Mouse (Mus musculus) midbrain, embryonic 12.5 days (tissue): ENCODE measurements around the gene Slc28a2. TPM values are rescaled to one million over a fixed set of nuclear protein-coding genes. Genes with fewer than 3 reads are reported as not detected.
A peak's percentile ranks its signal among the peaks of the same experiment; 100 is the strongest.
"Not testable (repeated sequence)": the region's sequence is repeated elsewhere in the genome, so short reads cannot be mapped to it uniquely, and the experiment has no call there.

ENCODE experiments used
- ATAC-seq: fragments of 200-750 bp; cut with Nextera tagmentation; 2 replicates; pipeline ENCODE4 v1.8.0; 2017; ENCODE audit warnings: low read depth, moderate TSS enrichment, moderate library complexity; ENCODE audit not compliant: low FRiP score
- H3K27ac ChIP-seq: fragments of 300-500 bp; sonication (generic); replicated peaks from 2 replicates; pipeline ENCODE4 v1.5.1; 2016; ENCODE audit warnings: mild to moderate bottlenecking
- H3K27me3 ChIP-seq: fragments of 300-500 bp; sonication (generic); 2 replicates; pipeline ENCODE4 v1.6.1; 2016; ENCODE audit warnings: mild to moderate bottlenecking
- H3K36me3 ChIP-seq: fragments of 300-500 bp; sonication (generic); 2 replicates; pipeline ENCODE4 v1.6.1; 2016
- H3K4me1 ChIP-seq: fragments of 300-500 bp; sonication (generic); 2 replicates; pipeline ENCODE4 v1.6.1; 2016
- H3K4me2 ChIP-seq: fragments of 300-500 bp; sonication (generic); replicated peaks from 2 replicates; pipeline ENCODE4 v1.6.1; 2016; ENCODE audit warnings: mild to moderate bottlenecking, moderate library complexity
- H3K4me3 ChIP-seq: fragments of 300-500 bp; sonication (generic); 2 replicates; pipeline ENCODE4 v1.5.1; 2016; ENCODE audit warnings: mild to moderate bottlenecking
- H3K9ac ChIP-seq: fragments of 300-500 bp; sonication (generic); replicated peaks from 2 replicates; pipeline ENCODE4 v1.6.1; 2016; ENCODE audit warnings: mild to moderate bottlenecking, moderate library complexity
- H3K9me3 ChIP-seq: fragments of 300-500 bp; sonication (generic); 2 replicates; pipeline ENCODE4 v1.6.1; 2016; ENCODE audit warnings: mild to moderate bottlenecking
- WGBS: fragments of 180-500 bp; shearing (Covaris S2); methylation state at CpG from one replicate; pipeline ENCODE4 v1.1.7; 2016; 5-methylcytosine and 5-hydroxymethylcytosine counted together
- polyA plus RNA-seq: library from polyadenylated mRNA; unstranded; fragments of >200 nt; fragmentation: Nextera tagmentation; extraction: Ambion mirVana; gene quantifications from 2 replicates; pipeline ENCODE4 v1.2.1, GENCODE M21; 2016

Slc28a2 gene
- polyA plus RNA-seq, 1 experiment from 2014 or later, result not detected

DNA sequence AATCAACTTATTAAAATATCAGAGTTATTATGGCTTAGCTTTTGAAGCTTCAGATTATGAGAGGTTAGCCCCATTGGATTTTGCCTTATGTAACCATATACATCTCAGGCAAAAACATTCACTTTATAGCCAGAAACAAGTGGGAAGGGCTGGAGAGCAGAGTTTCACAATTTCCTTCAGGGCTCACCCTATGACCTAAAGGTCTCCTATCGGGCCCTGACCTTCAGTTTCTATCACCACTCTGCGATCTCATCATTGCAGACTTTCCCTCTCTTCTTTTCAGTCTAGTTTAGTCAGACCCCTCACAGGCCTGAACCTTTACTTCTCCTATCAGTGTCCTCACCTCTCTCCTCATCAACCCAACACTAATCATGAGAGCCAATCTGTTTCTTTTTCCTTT, 18.7 kb upstream of the Slc28a2 start:
- WGBS, result 97% methylated on average over 2 of the region's 2 CpGs

DNA sequence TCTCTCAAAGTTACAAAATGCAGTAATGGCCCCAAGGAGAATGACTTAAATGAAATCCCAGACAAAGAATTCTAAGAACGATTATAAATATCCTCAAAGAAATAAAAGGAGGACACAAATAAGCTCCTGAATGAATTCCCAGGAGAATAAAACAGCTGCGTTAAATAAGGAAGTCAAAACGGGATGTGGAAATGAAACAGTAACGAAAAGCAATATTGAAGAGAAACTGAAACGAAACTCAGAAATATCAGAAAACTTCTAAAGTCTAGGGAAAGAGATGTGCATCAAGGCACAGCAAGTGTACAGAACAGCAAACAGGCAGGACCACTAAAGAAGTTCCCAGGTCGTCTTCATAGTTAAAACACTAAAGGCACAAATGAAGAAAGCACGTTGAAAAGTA, 17.3 kb upstream of the Slc28a2 start:
- Histone ChIP-seq H3K4me2 (no peak overlapping the region), H3K4me1 (no peaks in the 10 kb centered on the region), H3K9ac (no peak overlapping the region), H3K9me3 (no peaks in the 10 kb centered on the region), H3K27me3 (no peaks in the 10 kb centered on the region), H3K36me3 (no peaks in the 10 kb centered on the region), H3K27ac (no peak overlapping the region), H3K4me3 (no peak overlapping the region)
- 87% methylated on average over 7 of the region's 7 CpGs for WGBS
- no peak for ATAC-seq

More for the DNA sequence above, 18.7 kb upstream of the Slc28a2 start:
- Histone ChIP-seq H3K9ac (no peak overlapping the region), H3K4me1 (no peaks in the 10 kb centered on the region), H3K4me3 (no peak overlapping the region), H3K27me3 (no peaks in the 10 kb centered on the region), H3K27ac (no peak overlapping the region), H3K9me3 (no peaks in the 10 kb centered on the region), H3K36me3 (no peaks in the 10 kb centered on the region), H3K4me2 (no peak overlapping the region)
- no peak for ATAC-seq

DNA sequence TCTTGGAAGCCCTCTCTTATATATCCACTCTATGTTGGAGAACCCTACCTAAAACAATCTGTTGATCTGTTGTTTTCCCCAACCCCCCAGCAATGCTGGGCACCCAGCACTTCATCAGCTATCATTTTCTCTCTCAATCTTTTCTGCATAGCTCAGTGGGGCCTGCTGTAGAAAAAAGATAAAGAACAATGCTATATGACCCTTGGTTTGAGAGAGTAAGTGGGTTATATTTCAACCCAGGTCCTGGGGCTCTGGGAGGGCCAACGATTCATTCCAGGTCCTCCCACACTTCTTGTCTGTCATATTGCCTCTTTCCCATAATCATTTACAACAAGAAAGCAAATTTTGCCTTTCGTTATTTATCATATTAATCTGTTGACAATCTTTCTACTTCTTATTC, 368 bp downstream of the Slc28a2 start:
- not testable (repeated sequence) for ATAC-seq, H3K9me3 ChIP-seq, H3K4me2 ChIP-seq, H3K9ac ChIP-seq, H3K27me3 ChIP-seq, H3K4me1 ChIP-seq, H3K27ac ChIP-seq, H3K36me3 ChIP-seq, H3K4me3 ChIP-seq
- 85% methylated on average over 2 of the region's 2 CpGs for WGBS

DNA sequence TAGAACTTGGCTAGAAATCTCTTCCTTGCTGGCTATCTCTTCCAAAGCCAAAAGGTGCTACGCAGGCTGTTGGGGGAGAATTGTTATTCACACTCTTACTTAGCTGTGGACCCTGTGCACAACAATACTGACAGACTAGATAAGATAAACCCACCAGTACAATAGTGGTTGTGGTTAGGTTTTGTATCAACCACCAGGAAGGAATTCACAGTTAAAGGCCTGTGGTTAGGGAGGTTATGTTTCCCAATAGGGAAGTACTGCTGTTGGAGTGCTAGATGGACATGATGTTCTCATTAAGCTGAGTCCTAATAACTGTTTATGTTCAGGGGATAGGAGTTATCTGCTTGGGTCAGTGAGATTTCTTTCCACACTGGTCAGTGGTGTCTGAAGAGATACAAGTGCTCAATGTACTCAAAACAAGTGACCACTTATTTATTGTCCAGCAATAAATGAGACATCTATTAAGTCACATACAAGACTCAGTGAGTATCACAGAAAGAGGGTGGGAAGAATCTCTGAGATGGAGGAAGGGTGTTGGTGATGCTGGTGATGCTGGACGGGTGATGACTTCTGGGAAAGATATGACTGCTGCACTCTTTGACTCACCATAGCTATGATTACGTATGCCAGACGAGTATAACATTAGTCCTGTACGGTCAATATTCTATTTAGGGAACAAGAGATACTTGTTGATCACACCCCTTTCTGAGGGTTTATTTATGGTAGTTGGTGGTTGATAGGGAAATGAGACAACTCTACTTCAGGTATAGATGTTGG, 12.6 kb downstream of the Slc28a2 start:
- H3K4me2 ChIP-seq, ATAC-seq: not testable (repeated sequence)

DNA sequence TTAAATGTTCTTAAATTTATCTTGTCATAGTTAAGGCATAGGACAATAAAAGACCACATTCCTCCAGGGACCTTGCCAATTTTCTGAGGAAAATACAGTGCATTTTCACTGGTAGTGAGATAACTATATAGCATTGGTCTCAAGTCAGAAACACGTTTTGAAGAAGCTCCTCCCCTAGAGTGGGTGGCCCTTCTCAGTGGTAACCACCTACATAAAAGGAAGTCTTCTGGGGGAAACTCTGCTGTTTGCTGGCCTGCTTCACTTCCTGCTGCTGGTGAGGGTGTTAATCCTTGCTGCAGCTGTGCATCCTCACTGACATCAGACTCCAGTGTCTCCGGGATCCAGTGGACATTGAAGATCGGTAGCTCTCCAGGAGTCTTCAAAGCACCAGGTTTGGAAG, 14.2 kb downstream of the Slc28a2 start:
- not testable (repeated sequence) for H3K4me1 ChIP-seq, H3K27ac ChIP-seq, H3K9ac ChIP-seq, ATAC-seq, H3K4me2 ChIP-seq, H3K36me3 ChIP-seq, H3K9me3 ChIP-seq, H3K27me3 ChIP-seq, H3K4me3 ChIP-seq
- WGBS, result 73% methylated on average over 2 of the region's 3 CpGs

More for the DNA sequence above, 12.6 kb downstream of the Slc28a2 start:
- not testable (repeated sequence) for H3K9ac ChIP-seq, H3K36me3 ChIP-seq, H3K27me3 ChIP-seq, H3K9me3 ChIP-seq, H3K4me3 ChIP-seq, H3K27ac ChIP-seq, H3K4me1 ChIP-seq
- WGBS, result 91% methylated on average over 5 of the region's 5 CpGs

DNA sequence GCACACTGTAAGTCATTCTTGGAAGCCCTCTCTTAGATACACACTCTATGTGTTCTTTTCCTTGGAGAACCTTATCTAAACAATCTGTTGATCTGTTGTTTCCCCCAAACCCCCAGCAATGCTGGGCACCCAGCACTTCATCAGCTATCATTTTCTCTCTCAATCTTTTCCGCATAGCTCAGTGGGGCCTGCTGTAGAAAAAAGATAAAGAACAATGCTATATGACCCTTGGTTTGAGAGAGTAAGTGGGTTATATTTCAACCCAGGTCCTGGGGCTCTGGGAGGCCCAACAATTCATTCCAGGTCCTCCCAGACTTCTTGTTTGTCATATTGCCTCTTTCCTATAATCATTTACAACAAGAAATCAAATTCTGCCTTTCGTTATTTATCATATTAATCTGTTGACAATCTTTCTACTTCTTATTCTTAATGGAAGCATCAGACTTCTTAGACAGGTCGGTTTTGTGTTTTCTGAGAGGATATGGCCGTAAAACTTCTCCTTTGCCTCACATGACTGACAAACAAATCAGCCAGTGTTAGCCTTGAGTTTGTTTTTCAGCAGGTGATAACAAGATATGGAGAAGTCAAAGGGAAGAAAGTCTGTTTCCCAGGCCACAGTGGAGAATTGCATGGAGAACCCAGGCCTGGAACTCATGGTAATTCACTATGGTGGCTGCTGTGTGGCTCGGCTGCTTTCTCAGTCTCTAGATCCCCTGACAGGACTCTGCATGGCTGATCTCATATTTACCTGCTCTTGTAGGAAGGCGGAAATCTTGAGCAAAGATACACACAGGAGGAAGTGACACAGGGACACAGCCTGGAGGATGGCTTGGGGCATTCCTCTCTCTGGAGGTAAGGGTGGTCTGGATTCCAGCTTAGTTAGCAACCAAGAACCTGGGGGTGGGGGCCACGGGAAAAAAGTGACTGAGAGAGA, 15.0 kb downstream of the Slc28a2 start:
- H3K4me2 ChIP-seq, result no peak overlapping the region
- H3K27me3 ChIP-seq, result no peaks in the 10 kb centered on the region
- H3K4me1 ChIP-seq, result no peaks in the 10 kb centered on the region
- no peak overlapping the region for H3K27ac ChIP-seq
- no peaks in the 10 kb centered on the region for H3K9me3 ChIP-seq
- H3K9ac ChIP-seq, result no peak overlapping the region
- no peak for ATAC-seq
- no peak overlapping the region for H3K4me3 ChIP-seq
- H3K36me3 ChIP-seq, result no peaks in the 10 kb centered on the region
- 86% methylated on average over 7 of the region's 7 CpGs for WGBS

DNA sequence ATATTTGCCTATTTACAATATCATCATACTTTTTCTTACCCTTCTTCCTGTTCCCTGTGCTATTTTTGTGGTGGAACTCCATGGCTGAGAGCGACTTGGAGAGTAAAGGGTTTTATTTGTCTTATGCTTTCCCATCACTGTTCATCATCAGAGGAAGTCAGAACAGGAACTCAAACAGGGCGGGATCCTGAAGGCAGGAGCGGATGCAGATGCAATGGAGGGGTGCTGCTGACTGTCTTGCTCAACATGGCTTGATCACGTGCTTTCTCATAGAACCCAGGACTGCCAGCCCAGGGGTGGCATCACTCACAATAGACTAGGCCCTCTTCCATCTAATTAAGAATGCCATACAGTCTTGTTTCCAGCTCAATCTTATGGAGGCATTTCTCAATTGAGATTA, 24.1 kb downstream of the Slc28a2 start:
- ATAC-seq, result no peak
- H3K9ac ChIP-seq, result no peak overlapping the region
- H3K4me1 ChIP-seq, result no peaks in the 10 kb centered on the region
- H3K27ac ChIP-seq, result no peak overlapping the region
- H3K36me3 ChIP-seq, result no peaks in the 10 kb centered on the region
- no peaks in the 10 kb centered on the region for H3K9me3 ChIP-seq
- no peak overlapping the region for H3K4me2 ChIP-seq
- H3K27me3 ChIP-seq, result no peaks in the 10 kb centered on the region
- no peak overlapping the region for H3K4me3 ChIP-seq
- 86% methylated on average over 4 of the region's 4 CpGs for WGBS

DNA sequence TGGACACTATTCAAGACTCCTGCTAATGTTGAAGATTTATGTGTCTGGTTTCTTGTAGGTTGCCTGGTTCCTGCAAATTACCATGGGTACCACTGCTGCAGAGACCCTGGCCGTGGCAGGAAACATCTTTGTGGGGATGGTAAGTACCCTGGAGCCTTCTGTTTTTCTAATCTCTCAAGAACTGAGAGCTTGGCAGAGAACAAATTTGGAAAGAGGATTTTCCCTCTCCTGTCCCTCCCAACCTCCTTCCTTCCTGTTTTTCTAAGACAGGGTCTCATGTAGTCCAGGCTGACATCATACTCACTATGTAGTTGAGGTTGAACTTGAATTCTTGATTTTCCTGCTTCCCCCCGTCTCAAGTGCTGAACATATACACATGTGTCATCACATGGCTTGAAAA, 26.1 kb downstream of the Slc28a2 start:
- Histone ChIP-seq H3K27ac (no peak overlapping the region), H3K27me3 (no peaks in the 10 kb centered on the region), H3K9me3 (no peaks in the 10 kb centered on the region), H3K9ac (no peak overlapping the region), H3K4me3 (no peak overlapping the region), H3K4me1 (no peaks in the 10 kb centered on the region), H3K4me2 (no peak overlapping the region), H3K36me3 (no peaks in the 10 kb centered on the region)
- ATAC-seq, result no peak
- 76% methylated on average over 2 of the region's 2 CpGs for WGBS

DNA sequence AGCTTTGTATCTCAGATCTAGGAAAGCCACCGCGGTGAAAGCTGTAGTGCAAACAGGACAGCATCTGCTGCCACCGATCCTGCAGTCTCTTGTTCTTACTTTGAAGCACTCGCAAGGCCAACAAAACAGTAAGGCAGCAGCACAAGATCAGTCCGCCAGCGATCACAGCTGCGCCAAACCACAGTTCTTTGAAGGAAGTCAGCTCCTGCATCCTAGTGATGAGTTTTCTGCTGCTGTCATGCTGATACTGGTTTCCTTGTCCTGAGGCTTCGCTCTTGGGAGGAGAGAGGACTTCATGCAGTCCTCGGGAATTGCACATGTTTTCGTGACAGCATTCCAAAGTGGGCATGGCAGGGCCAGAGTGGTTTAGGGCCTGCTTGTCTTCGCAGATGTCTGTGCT, 40.6 kb downstream of the Slc28a2 start:
- Histone ChIP-seq H3K4me2 (peak overlapping the region; percentile 83), H3K9ac (peak overlapping the region; percentile 64), H3K4me1 (peaks cover 6% of the 10 kb centered on the region), H3K4me3 (peak overlapping the region; percentile 53), H3K27me3 (0 out of 2 replicates have a peak, but pooled peaks cover 8% of the 10 kb centered on the region), H3K36me3 (no peaks in the 10 kb centered on the region), H3K9me3 (no peaks in the 10 kb centered on the region), H3K27ac (no peak overlapping the region)
- ATAC-seq, result no peak
- WGBS, result 35% methylated on average over 11 of the region's 11 CpGs

DNA sequence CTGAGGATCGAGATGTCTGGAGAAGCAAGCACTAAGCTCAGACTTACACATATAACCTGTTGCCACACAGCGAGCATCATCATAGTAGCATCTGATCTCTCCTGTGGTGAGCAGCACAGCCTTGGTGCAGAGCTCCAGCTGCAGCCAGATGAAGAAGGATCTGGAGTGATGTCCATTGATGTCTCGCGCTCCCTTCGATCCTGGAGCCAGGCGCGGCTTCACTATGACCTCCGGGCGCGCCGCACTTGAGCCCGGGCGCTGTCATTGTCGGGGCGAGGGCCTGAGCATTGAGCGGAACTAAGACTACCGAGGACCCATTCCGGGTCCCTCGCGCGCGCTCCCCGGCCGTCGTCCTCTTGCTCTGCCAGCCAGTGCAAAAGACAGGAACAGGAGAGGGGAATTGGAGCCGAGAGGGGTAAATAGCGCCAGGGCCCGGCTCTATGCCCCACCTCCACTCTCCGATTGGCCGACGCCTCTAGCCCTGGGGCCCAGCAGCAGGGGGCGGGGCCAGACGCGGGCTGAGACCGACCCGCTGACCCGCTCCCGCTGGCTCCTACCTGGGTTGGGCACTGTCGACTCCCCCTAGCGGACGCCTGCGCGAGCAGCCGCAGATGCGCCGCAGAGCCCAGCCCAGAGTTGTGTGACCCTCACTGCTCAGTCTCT, 41.2 kb downstream of the Slc28a2 start:
- no peaks in the 10 kb centered on the region for H3K9me3 ChIP-seq

DNA sequence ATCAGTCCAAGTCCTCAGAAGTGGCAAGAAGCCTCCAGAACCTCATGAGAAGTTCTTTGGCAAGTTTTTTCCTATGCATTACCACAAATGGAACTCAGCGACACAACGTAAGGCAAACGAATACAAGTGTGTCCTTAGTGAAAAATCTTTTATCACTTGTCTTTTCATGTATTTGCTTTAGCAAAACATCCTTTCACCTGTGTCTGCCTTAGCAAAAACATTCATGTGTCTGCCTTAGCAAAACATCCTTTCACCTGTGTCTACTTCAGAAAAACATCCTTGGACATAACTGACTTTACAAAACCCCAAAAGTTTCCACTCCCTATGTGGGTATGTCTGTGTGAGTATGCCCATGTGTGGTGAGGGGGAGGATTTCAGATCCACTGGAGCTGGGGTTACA, 42.9 kb downstream of the Slc28a2 start:
- peaks cover 6% of the 10 kb centered on the region for H3K4me1 ChIP-seq
- H3K36me3 ChIP-seq, result no peaks in the 10 kb centered on the region
- no peak overlapping the region for H3K4me2 ChIP-seq
- H3K9me3 ChIP-seq, result no peaks in the 10 kb centered on the region
- 0 out of 2 replicates have a peak, but pooled peaks cover 8% of the 10 kb centered on the region for H3K27me3 ChIP-seq
- 95% methylated on average over 3 of the region's 3 CpGs for WGBS
- H3K4me3 ChIP-seq, result no peak overlapping the region
- no peak for ATAC-seq
- no peak overlapping the region for H3K27ac ChIP-seq
- no peak overlapping the region for H3K9ac ChIP-seq

More for the DNA sequence above, 41.2 kb downstream of the Slc28a2 start:
- peak; percentile 100 for ATAC-seq
- peak overlapping the region; percentile 53 for H3K4me3 ChIP-seq
- H3K27ac ChIP-seq, result no peak overlapping the region
- peak overlapping the region; percentile 83 for H3K4me2 ChIP-seq
- H3K36me3 ChIP-seq, result no peaks in the 10 kb centered on the region
- H3K4me1 ChIP-seq, result peaks cover 6% of the 10 kb centered on the region
- under 1% methylated on average over 44 of the region's 46 CpGs for WGBS
- peak overlapping the region; percentile 64 for H3K9ac ChIP-seq
- 0 out of 2 replicates have a peak, but pooled peaks cover 8% of the 10 kb centered on the region for H3K27me3 ChIP-seq

DNA sequence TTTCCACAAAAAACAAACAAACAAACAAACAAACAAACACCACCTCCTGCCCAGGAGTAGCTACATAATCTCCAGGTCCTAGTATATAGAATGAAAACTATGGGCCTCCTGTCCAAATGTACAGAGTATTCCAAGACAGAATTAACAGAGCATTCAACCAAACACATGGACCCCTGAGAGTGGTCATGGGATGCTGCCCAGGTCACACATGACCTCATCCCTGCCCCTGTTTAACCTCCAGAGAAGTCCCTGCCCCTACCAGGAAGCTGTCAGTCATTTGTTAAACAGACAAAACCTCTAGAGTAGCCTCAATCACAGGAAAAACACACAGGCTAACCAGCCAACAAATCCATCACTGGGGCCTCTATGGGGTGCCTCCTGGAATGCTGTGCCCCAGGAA, 50.3 kb downstream of the Slc28a2 start:
- Histone ChIP-seq H3K36me3 (no peaks in the 10 kb centered on the region), H3K4me1 (no peaks in the 10 kb centered on the region), H3K9me3 (no peaks in the 10 kb centered on the region), H3K4me3 (no peak overlapping the region), H3K4me2 (no peak overlapping the region), H3K9ac (no peak overlapping the region), H3K27ac (no peak overlapping the region), H3K27me3 (no peaks in the 10 kb centered on the region)
- no peak for ATAC-seq
